Mouse (Mus musculus) testis, adult 2 months (tissue): ENCODE measurements at regions not wholly inside any gene's neighbourhood (a gene's known extent, or its start where the extent isn't known, plus 50 kb on each side); places are given as distances from the start of the nearest gene placed in this dataset.

Source experiments
- H3K27ac ChIP-seq: fragments of 200-500 bp; 2 replicates; pipeline ENCODE4 v1.5.1; 2012; ENCODE audit warnings: low read depth, low read length; ENCODE audit not compliant: control insufficient read depth, insufficient read depth
- H3K27me3 ChIP-seq: fragments of 200-500 bp; 2 replicates; pipeline ENCODE4 v1.6.1; 2012; ENCODE audit warnings: mild to moderate bottlenecking, low read length, moderate library complexity; ENCODE audit not compliant: control insufficient read depth, insufficient read depth
- H3K36me3 ChIP-seq: fragments of 200-500 bp; 2 replicates; pipeline ENCODE4 v1.6.1; 2012; ENCODE audit warnings: mild to moderate bottlenecking, low read length; ENCODE audit not compliant: control insufficient read depth, insufficient read depth
- H3K4me1 ChIP-seq: fragments of 200-500 bp; 2 replicates; pipeline ENCODE4 v1.6.1; 2012; ENCODE audit warnings: low read length; ENCODE audit not compliant: control insufficient read depth, insufficient read depth
- H3K4me3 ChIP-seq: fragments of 200-500 bp; 2 replicates; pipeline ENCODE4 v1.5.1; 2012; ENCODE audit warnings: low read depth, mild to moderate bottlenecking, low read length, moderate library complexity, mixed read lengths; ENCODE audit not compliant: control insufficient read depth
- CTCF ChIP-seq: fragments of 200-500 bp; IDR thresholded peaks from 2 replicates; pipeline ENCODE4 v1.5.1; 2012; ENCODE audit warnings: low read depth, mild to moderate bottlenecking, inconsistent platforms, low read length, moderate library complexity; ENCODE audit not compliant: control insufficient read depth, insufficient read depth, insufficient replicate concordance
- POLR2A ChIP-seq: fragments of 200-500 bp; IDR thresholded peaks from 2 replicates; pipeline ENCODE4 v1.6.1; 2012; ENCODE audit warnings: low read depth, mild to moderate bottlenecking, inconsistent platforms, low read length, moderate library complexity; ENCODE audit not compliant: control insufficient read depth

DNA sequence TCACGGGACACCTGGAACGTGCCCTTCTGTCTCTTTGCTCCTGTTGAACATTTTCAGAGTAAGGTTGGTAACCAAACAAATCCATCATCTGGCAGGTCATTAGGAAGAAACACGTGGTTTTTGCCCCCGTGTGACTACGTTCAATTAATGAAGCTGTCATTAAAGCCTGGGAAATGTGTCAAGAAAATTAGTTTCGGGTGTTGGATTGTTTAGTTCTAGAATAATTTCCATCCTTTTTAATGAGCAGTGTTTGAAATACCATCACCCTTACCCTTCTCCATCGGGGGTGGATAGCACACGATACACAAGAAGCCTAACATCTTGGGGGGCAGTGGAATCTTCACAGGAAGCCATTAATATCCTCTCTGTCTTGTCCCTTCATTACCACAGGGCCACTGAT, 107.7 kb downstream of the Far1 start:
- Histone ChIP-seq H3K27ac (no peak overlapping the region), H3K4me3 (no peak overlapping the region), H3K36me3 (no peaks in the 10 kb centered on the region), H3K27me3 (no peaks in the 10 kb centered on the region), H3K4me1 (no peaks in the 10 kb centered on the region)
- TF ChIP-seq CTCF: no peak
- TF ChIP-seq POLR2A: no peak

DNA sequence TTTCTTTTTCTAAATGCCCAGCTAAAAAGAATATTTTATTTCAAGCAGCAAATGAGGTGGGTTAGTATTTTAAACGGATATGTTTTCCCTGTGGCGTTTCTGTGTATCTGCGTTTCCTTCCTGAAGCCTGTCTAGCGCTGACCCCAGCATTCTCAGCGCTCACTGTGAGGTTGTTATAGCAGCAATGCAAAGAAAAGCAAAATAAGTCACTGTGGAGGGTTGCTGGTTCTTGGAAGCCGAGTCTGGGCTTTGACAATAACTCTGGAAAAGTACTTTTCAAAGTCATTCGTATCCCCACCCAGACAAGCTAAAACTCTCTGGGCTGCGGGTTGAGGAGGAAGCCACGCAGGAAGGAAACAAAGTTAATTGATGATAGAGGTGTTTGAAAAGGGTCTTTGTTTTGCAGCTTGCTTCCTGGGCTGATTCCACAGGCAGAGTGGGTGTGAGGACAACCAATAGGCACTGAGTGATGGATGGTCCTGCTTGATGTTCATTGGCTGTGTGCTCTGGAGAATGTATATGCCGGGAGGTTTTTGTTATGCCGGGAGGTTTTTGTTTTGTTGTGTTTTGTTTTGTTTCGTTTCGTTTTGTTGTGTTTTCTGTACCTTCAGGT, 108.4 kb downstream of the Far1 start:
- Histone ChIP-seq H3K4me3 (no peak overlapping the region), H3K36me3 (no peaks in the 10 kb centered on the region), H3K27me3 (no peaks in the 10 kb centered on the region), H3K4me1 (no peaks in the 10 kb centered on the region), H3K27ac (no peak overlapping the region)
- TF ChIP-seq POLR2A: no peak

DNA sequence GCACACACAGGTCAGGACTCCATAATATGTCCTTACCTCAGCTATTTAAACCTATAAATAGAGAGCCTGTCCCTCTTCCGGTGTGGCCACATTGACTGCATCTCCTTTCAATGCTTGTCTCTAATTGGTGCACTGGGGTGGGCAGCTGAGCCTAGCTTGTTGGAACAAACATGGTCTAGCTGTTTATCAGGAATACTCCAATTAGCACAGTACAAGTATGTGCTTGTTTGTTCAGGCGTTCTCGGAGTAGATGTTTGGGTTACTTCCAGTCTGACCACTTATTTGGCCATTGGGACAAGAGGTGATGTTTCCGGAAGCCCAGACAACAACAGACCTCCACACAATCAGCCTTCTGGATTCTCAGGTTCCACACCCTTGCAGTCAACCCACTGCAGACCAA, 109.7 kb downstream of the Far1 start:
- H3K36me3 ChIP-seq: no peaks in the 10 kb centered on the region
- H3K4me3 ChIP-seq: no peak overlapping the region
- H3K27me3 ChIP-seq: no peaks in the 10 kb centered on the region
- TF ChIP-seq CTCF (no peak), POLR2A (no peak)
- H3K27ac ChIP-seq: no peak overlapping the region
- H3K4me1 ChIP-seq: no peaks in the 10 kb centered on the region

DNA sequence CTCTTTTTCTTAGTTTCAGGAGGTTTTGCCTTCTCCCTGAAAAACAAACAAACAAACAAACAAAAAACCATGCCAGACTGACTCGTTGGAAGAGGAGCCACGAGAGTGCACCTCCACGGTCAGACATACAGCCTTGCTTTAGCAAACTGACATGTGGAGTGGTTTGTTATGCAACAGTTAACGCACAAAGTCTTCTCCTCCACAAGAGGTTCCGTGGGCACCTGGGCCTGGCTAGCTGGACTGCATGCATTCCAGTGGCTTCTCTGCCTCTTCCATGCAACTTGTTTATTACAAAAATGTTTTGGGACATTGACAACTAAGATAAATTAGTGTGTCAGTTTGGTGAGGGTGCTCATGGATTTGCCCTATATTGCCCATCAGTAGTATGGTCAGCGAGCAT, 110.3 kb downstream of the Far1 start:
- Histone ChIP-seq H3K27me3 (no peaks in the 10 kb centered on the region), H3K27ac (no peak overlapping the region), H3K4me3 (no peak overlapping the region), H3K36me3 (no peaks in the 10 kb centered on the region), H3K4me1 (no peaks in the 10 kb centered on the region)
- TF ChIP-seq CTCF (no peak), POLR2A (no peak)

DNA sequence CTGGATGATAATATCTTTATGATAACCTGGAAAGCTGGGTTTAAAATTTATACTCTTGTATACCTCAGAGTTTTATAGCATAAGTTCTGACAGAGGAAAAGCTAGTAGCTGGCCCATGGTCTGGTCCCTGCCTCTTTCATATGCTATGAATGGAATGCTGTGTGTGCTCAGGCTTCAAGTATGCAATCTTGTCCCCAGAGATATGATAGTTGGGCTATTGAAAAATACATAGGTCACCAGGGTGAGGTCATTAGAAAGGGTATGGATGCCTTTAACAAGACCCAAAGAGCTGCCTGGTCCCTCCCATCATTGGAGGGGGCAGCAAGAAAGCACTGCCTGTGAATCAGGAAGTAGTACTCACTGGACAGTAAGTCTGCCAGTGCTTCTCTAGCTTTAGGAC, 113.1 kb downstream of the Far1 start:
- H3K4me3 ChIP-seq: no peak overlapping the region
- H3K36me3 ChIP-seq: no peaks in the 10 kb centered on the region
- no peak overlapping the region for H3K27ac ChIP-seq
- TF ChIP-seq POLR2A: no peak
- no peak for TF ChIP-seq CTCF
- H3K4me1 ChIP-seq: no peaks in the 10 kb centered on the region
- H3K27me3 ChIP-seq: no peaks in the 10 kb centered on the region

DNA sequence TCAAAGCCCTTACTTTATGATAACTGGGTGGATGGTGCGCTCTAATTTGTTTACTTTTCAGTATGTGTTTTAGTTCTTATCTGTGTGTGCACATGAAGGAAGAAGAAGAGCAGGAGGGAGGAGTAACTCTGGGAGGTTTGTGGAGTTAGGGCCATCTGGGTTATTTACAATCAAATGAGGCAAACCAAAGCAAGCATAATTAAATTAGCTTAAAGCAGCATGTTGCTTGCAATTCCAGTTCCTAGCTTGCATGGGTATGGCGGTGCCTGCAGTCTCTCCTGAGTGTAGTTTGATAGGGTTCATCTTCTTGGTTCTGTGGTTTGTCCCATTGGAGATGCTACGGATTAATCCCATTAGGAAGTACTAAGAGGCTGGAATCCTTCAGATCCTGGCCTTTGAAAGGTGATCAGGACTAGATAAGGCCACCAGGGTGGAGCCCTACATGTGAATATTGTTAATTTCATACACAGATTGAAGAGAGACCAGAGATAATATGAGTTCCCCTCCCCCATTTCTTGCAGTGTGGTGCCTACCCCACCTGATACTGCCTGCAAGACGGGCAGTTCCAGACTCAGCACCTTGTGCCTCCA, 123.5 kb downstream of the Far1 start:
- no peak overlapping the region for H3K4me3 ChIP-seq
- 0 out of 2 replicates have a peak, but pooled peaks cover 2% of the 10 kb centered on the region for H3K4me1 ChIP-seq
- TF ChIP-seq CTCF: no peak
- no peak for TF ChIP-seq POLR2A

DNA sequence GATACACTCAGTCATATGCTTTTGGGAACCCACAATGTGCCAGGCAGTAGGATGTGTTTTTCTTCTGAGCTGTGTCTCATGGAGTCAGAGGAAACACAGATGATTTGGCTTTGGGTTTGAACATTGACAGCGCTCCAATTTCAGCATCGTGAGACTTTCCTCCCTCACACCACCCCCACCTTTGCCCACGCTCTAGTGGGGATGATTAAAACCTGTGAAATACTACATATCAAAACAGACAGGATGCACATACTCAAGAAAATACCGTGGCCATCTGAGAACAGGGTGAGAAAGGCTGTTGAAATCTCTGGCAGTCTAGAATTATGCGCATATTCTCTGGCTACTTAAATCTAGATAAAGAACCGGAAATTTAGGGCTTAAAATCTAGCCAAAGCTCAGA, 124.5 kb downstream of the Far1 start:
- H3K4me1 ChIP-seq: no peaks in the 10 kb centered on the region
- no peak for TF ChIP-seq CTCF
- TF ChIP-seq POLR2A: no peak
- no peaks in the 10 kb centered on the region for H3K36me3 ChIP-seq
- H3K4me3 ChIP-seq: no peak overlapping the region
- no peak overlapping the region for H3K27ac ChIP-seq
- H3K27me3 ChIP-seq: no peaks in the 10 kb centered on the region

More for the DNA sequence above, 123.5 kb downstream of the Far1 start:
- Histone ChIP-seq H3K36me3 (no peaks in the 10 kb centered on the region), H3K27me3 (no peaks in the 10 kb centered on the region), H3K27ac (no peak overlapping the region)

DNA sequence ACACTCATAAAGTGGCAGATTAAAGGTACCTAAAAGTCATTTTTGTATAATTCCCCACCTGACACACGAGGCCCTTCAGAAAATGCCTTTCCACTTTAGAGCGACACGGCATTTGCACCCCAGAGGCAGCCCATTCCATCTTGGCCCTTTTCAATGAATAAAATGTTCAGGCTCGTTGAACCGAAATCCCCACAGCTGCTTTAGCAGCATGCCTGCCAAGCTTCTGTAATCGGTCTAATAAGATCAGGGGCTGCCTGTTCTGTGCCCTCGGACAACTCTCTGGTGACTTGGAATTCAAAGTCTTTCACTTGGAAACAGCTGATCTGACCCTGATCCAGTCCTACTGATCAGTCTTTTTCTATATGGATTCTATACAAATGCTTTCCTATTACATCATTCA, 123.3 kb upstream of the Spon1 start:
- H3K27ac ChIP-seq: no peak overlapping the region
- no peaks in the 10 kb centered on the region for H3K4me1 ChIP-seq
- no peaks in the 10 kb centered on the region for H3K36me3 ChIP-seq
- TF ChIP-seq CTCF (no peak), POLR2A (no peak)
- H3K27me3 ChIP-seq: no peaks in the 10 kb centered on the region
- no peak overlapping the region for H3K4me3 ChIP-seq
